Mouse (Mus musculus) liver, adult 2 months (tissue): ENCODE measurements around the gene 4930562C15Rik.

ENCODE experiments used
- CTCF ChIP-seq: fragments of 200-500 bp; IDR thresholded peaks from 2 replicates; pipeline ENCODE4 v1.5.1; 2011; ENCODE audit warnings: low read depth, low read length, control low read depth
- POLR2A ChIP-seq: fragments of 200-500 bp; IDR thresholded peaks from 2 replicates; pipeline ENCODE4 v1.6.1; 2011; ENCODE audit warnings: low read length, control low read depth; ENCODE audit not compliant: insufficient read depth; ENCODE audit errors: extremely low read depth

- TF ChIP-seq CTCF, result no peak
- no peak for TF ChIP-seq POLR2A
These were observed 63.7 kb downstream of the 4930562C15Rik start for GRCm38 (mm10) chr16:4898881-4899280.
